Mouse (Mus musculus) cerebellum, postnatal 14 days (tissue): ENCODE data around the gene Ccdc88c.
A peak's percentile ranks its signal among the peaks of the same experiment; 100 is the strongest.

Source experiments
- DNase-seq, 2 experiments: peaks; one replicate each; pipeline ENCODE4 v3.0.0; 2021; ENCODE audit warnings: mixed read lengths in 2 of 2

Ccdc88c gene

DNA sequence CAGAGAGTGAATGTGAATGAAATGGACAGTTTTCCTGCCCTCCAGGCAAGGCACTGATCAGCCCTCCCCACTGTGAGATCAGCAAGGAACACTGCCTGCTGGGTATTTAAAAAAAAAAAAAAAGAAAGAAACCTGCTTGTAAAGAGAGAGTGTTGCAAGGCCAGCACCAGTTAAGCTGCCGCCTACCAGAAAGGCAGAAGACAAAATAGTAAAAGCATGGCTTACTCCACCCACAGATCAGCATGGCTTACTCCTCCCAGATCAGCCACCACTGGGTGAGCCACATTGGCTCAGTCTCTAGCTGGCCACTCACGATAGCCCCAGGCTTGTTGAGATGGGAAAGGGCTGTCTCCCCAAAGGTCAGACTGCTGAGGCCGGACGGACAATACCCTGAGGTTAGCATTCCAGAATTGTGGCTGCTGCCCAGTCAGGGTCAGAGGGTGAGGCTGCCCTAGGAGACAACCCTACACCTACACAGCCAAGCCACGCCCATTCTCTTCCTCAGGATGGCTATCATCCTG is 32.4 kb downstream of the Ccdc88c start:
- DNase-seq, result no peak

DNA sequence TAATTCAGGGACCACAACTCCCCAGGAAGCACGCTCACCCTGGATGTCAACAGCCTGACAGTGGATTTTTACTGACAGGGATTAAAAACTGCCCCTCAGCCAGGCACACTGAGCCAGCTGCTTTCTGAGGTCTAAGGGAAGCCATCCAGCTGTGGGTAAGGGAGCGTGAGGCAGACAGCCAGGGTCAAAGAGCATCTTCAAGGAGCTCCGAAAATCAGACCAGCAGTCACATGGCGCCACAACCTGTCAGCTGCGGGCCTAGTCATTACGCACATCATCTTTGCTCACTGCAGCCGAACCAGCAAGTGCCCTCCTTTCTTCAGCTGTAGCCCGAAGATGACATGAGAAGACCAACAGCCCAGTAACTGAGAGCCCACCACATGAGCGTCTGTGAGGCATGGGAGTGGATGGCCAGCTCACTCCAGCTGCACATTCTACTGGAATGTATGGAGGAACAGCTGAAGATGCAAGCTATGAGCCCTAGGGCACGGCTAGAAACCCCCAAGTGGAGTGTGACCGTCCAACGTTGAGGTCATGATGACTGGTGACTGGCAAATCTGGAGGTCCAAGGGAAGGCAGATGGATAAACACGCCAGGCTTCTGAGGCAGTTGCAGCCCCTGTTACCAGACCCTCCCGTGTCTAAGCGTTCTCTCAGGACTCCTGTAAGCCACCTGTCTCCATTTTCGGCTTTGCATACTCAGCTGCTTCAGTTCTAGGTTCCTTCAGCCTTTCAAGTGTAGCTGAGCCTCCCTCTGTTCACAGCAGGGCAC is 33.1 kb downstream of the Ccdc88c start:
- no peak for DNase-seq

DNA sequence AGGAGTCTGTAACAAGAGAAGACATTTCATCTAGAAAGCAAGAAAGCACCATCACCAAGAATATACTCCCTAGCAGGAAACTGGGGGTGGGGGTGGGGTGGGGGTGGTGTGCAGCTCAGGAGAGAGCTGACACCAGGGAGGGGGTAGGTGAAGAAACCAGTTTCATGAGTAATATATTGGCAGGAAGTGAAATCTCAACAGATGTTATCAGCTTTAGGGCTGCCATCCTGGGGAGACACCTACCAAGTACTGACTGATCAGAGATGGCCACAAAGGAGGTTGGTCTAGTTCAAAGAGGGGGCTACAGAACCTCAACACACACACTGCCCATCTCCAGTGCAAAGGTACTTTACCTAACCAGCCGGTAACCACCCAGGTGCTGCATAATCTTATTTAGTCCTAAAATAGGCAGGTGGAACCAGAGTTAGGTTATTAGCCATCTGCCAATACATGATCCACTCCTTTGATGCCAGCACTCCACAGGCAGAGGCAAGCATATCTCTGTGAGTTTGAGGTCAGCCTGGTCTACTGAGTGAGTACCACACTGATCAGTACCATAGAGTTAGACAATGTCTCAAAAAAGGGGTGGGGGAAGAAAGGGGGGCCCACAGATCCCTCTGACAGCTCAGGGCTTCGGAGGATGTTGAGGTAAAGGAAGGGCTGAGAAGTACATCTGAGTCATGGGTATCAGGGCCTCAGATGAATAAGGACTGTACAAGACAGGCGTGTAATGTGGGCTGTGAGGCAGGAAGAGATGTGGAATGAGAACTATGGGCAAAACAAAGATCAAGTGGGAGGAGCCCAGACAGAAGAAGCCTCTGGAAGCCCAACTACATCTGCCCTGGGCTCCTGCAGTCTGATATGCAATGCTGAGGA is 34.5 kb downstream of the Ccdc88c start:
- DNase-seq, result no peak

DNA sequence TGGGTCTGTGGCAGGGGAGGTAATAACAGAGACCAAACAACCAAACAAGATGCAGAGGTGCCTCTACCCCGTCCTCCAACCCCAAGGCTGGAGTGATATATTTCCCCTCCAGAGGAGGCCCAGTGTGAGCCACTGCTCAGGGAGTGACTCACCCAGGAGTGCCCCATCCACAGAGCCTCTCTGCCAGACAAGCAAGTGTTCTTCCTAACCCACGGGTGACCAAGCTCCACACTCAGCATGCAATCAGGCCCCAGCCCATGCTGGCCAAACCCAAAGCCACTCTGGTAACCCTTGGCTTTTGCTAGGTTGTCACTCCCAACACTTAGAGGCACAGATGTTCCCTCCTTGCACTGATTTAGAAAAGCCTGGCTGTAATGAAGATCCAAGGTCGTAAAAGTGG is 35.7 kb downstream of the Ccdc88c start:
- no peak for DNase-seq

DNA sequence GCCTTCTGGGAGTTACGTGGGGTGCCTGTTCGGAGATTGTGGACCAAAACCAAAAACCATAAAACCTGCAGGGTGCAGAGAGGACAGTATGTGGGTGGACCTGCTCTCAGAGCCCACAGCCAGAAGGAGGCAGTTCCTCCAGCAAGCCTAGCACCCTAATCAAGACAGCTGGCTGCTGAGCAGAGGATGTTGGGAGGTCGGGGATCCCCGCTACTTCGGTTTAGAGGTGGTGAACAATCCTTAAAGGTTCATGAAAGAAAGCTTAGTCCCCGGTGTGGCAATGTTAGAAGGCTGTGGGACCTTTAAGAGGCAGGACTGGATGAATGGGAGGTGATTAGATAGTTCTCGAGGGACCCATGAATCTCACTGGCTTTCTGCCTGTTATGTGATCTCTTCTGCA is 36.4 kb downstream of the Ccdc88c start:
- DNase-seq, result no peak

DNA sequence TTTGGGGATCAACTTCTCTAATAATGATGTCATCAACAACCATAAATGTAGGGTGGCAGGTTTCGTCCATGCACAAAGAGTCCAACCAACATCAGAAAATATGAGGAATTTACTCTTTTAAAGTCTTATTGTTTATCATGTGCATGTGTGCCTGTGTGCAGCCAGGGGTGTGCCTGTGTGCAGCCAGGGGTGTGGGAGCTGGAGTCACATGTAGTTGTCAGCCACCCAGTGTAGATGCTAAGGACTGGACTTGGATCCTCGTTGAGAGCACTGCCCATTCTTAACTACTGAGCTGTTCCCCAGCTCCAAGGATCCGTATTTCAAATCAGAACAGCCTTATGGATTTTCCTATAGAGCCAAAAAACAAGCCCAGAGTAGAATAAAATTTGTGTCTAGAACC is 37.7 kb downstream of the Ccdc88c start:
- no peak for DNase-seq

DNA sequence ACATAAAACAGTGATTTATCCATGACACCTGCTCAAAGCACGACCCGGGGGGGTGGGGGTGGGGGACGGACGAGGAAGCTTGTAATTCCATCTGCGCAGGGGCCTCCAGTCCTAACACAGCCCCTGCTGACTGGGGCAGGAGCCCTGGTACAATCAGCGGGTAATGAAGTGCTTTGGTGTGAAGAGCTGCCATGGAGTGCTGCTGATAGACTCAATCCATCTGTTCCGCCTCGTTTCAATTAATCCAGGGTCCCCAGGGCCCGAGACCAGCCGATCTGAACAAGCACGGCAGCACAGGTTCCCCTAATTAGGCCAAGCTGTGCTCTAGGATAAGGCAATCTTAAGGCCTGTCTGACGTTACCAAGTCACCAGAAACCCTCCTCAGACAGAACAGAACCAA is 38.6 kb downstream of the Ccdc88c start:
- peak; percentile 43 to 58 for DNase-seq

DNA sequence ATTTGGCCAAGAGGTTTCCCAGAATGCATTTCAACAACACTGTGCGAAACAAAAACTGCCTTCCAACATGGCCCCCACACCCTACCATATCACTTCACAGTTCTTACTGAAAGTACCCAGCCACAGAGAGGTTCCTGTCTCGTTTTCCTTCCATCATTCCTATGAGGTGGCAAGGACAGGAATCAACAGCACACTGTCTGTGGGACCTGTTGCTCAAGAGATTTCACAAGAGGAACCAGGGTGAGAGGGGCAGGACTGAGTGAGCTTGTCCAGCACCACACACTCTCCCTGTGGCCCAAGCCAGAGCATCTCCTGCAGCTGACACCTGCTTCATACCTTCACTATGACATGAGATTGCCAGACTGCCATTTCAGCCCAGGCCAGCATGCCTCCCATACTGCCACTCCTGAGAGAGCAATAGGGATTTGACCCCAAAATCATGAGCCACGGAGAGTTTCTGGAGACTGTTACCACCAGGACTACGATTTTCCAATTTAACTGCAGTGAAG is 39.0 kb downstream of the Ccdc88c start:
- no peak for DNase-seq

DNA sequence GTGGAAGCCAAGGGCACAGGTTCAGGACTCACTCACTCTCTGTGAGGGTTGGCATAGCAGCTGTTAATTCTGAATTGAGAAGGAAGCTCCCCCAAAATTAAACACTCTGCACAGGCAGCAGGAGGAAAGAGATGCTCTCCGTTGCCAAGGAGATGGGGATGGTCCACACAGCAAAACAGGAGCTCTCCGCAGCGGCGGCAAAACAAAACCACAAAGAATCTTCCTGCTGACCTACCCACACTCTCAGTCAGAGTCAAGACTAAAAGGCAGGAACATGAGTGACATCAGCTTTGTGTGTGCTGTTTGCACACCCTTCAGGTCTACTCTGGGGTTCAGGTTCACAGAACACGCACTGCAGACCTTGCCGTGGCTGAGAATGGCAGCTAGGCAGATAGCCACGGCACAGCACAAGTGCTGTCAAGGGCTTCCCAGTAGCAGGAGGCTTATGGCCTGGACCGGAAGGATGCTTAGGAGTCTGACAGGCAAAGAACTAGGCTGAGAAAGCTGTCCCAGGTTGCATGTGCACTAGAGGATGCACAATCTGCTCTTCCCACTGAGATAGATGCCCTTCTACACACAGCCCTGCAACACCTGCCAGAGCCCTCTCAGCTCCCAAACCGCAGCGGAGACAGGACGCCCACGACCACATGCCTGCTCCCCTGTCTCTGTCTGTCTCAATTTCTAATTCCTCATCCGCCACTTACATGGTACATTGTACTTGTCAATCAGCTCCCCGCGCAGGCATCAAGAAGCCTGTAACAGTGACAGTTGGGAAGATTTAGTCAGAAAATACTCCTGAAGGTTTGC is 40.3 kb downstream of the Ccdc88c start:
- DNase-seq, result peak in 1 of 2 experiments; percentile 35

DNA sequence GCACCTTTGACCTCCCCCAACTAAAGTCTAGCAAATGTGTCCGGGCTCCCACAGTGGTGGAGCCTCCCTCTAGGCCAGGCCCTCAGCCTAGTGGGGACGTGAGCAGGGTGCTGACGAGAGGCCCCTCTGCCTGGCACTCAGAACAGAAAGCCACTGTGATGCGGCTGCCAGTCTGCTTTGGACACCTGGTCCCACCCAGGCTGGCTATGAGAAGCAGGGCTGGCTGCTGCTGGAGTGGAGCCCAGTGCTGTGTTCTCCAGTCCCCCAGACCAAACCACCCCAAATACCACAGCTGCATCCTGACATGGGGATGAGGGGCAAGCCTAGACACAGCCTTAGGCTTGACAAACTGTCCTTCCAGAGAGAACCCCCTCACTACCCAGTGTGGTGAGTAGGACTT is 42.4 kb downstream of the Ccdc88c start:
- DNase-seq, result peak in 1 of 2 experiments; percentile 46

DNA sequence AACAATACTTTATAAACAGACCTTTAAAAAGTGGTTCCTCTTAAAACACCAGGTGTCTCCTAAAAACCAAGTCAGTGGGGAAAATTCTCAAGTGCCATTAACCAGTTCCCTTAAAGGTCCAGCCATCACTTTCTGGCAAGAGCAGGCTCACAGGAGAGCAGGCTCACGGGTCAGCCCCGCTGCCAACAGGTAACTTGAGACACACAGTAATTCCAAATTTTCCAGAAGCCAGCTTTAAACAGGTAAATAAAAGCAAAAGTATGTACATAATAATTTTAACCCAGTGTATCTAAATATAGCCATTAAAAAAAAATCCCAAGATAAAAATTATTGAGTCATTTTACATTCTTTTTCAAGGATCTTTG is 43.1 kb downstream of the Ccdc88c start:
- DNase-seq, result no peak

DNA sequence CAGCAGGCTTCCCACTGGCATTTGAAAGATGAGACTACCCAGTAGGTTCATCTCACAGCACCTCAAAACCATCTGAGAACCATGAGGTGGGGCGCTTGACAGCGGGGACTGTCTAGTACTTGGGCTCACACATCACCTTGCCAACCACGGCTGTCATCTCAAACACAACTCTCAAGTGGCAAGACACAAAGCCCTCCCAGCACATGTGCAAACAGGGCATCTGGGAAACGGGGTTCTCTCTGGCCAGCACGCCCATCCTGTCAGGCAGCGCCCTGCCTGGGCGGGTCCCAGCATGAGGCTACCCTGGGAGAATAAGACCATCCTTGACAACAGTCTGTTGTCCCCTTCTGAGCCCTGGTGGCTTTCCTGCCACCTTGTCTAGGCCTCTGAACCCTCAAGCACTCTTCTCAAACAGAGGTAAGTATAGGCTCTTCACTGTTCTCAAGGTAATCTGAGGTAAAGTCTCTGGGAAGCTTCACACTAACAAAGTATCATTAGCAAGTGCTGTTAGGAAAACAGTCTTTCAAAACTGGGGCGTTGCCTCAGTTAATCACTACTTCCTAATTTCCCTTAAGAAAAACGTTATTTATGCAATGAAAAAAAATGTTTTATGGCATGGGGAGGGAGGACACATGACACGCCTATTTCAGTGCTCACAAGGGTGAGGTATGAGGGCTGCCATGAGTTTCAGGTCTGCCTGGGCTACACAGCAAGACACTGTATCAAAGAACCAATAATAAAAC is 43.6 kb downstream of the Ccdc88c start:
- DNase-seq, result no peak

DNA sequence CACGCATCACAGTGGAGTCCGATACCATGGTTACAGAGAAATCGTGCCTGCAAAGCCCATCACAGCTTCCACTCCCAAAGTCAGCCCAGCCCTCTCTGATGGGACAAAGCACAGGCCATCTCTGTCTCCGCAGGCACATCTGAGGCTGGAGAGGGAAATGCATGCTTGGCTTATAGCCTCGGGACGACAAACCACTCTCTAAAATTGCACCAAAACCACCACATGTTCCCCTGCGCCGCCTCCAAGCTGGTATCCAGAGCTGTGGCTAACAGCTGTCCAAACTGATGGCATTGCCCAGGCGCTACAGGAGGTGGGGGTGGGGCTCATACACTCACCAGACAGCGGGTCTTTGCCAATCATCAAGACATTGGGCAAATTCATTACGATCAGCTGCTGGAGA is 45.3 kb downstream of the Ccdc88c start:
- DNase-seq, result peak in 1 of 2 experiments; percentile 44

DNA sequence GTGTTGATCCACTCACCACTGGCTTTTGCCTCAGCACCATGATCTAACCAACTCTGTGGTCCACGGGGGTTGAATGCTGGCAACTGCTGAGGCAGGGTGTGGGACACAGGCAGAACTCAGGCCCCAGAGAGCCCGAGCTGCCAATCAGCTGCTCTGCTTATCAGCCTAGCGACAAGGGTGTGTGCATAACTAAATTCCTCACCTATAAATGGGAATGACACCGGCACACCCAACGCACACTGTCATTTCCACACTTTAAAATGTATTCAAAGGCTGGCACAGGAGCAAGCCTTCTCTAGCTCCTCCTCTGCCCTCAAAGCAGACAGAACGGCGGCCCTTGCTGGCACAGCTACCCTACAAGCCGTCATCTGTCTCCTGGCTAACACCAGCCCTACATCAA is 46.6 kb downstream of the Ccdc88c start:
- DNase-seq, result no peak

DNA sequence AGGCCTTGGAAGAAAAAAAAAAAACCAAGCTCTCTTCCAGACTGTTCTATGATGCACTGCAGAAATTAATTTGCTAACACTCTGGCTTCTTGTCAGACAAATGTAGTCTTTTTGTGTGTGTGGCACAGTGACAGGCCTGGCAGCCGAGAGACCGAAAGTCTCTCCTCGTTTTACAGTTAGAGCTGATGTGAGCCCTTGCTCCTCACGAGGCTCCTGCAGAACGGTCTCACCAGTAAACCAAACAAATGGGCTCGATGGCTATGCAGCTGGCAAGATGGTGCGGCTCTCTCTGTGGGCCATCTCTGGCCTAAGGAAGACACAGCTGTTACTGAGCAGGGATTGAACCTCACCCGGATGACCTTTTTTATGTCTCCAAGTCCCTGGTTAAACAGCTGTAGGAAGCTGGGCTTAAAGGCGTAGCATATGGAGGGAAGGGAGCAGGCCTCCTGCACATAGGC is 48.3 kb downstream of the Ccdc88c start:
- DNase-seq, result no peak

DNA sequence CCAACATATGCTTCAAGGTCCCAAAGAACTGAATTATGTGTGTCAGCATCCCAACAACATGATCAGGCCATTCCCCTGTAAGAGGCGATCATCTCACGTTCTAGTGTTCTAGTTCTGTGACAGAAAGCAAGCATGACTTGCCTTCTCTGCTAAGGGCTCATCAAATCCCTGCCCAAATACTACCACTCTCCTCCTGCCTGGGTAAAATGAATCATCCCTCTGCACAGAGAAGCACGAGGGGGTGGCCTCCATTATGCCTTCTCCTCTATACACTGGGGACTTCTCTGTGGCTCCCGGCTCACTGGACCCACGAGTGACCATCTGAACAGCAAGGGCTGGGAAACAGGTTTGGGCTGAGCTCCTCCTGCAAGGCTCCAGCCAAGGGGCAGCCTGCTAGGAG is 49.2 kb downstream of the Ccdc88c start:
- DNase-seq, result no peak

DNA sequence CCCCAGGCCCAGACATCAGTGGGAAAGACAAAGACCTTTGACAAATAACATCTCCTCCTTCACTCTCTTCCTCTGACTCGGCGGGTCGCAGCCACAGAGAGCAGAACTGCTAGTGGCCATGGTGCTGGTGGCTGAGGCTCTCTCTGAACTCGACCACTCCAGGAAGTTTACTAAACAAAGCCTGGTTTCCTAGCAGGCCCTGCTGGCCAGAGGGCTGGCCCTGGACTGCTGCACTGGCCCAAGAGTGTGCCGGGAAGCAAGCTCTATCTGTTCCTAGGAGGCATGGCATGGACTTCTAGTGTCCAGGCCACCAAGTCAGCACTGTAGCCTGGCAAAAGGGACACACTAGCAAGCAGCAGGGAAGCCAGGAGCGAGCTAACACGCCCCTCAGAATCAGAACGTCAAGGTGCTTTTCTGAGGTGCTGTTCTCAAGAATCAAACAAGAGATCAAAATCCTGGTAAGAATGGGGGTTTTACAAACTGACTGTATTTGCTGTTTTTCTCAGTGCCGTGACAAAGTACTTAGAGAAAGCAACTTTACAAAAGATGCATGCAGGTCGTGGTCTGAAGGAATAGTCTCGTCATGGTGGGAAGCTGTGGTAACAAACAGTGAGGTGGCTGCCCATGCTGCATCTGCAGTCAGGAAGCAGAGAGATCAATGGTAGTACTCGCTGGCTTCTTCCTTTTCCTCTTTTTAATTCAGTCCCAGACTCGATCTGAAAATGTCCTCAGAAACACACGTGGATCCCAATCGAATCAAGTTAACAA is 50.7 kb downstream of the Ccdc88c start:
- no peak for DNase-seq

DNA sequence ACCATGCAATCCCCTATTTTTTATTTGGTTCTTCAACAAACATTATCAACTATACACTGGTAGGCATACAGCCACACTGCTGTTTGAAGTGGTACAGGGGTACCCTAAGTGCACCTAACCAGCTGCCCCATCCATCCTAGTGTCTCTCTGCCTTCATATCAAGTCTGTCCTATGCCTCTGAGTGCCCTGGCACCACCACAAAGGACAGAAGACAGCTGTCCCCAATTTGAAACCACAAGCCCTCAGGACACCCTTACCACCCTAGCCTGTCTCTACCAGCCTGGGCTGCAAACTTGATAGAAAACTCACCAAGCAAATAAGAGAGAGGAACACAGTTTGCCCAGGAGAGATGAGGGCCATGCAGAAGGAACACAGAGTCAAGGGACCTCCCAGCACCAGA is 51.3 kb downstream of the Ccdc88c start:
- no peak for DNase-seq

DNA sequence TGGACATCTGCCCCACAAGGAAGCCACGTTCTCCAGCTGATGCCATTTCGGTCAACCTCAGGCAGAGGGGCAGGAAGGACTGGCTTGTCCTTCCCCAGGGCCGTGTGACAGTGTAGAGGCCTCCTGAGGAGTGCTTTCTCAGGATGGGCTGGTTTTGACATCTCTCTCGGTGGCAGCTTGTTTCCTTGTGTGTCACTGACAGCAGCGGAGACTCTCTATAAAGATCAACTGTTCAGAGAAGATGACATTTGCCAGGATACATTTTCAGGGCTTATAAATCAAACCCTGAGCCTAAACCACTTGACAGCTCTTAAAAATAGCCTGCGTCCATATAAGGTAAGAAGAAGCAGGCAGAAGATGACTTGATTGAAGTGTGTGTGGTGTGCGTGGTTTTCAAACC is 59.0 kb downstream of the Ccdc88c start:
- DNase-seq, result no peak

DNA sequence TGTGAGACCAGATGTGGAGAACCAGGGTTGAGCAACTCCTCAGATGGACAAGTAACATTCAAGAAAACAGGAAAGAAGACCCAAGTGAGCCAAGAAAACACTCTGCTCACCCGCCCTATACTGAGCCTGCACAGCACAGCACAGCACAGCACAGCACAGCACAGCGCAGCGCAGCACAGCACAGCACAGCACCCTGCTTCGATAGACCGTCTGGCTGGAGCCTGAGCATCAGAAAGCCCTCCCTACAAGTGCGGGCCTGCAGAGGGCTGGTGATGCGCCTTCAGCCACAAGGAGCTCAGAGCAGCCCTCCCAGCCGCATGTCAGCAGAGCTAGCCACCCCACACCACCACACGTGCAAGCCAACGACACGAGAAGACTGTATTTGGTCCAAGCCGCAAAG is 61.5 kb downstream of the Ccdc88c start:
- no peak for DNase-seq

DNA sequence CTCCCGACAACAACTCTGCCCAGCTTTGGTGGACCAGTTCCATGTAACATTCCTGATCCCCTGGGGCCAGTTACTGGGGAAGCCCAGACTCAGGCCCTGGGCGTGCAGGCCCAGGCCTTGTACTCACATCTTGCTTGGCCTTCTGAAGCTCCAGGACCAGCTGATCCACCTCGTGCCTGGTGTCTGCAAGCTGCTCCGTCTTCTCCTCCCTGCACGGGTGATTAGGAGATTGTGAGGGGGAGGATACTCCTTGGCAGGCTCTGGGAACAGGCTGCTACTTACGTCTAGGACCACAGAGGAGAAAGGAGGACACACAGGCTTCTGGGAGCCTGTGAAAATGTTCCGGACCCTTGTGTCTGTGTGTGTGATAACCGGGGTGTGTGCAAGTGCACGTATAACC is 62.6 kb downstream of the Ccdc88c start:
- DNase-seq, result no peak
